Mouse (Mus musculus) CD4-positive naive resting alpha-beta T cell, adult 76 days (primary cell): Measurements from ENCODE around the gene Calcoco2. TPM values are rescaled to one million over a fixed set of nuclear protein-coding genes. Genes with fewer than 3 reads are reported as not detected.

Experiments
- total RNA-seq: library from RNA; stranded (reverse); gene quantifications from one replicate; pipeline ENCODE4 v1.2.4, GENCODE M21; 2023

The Calcoco2 gene
- not detected for total RNA-seq

DNA sequence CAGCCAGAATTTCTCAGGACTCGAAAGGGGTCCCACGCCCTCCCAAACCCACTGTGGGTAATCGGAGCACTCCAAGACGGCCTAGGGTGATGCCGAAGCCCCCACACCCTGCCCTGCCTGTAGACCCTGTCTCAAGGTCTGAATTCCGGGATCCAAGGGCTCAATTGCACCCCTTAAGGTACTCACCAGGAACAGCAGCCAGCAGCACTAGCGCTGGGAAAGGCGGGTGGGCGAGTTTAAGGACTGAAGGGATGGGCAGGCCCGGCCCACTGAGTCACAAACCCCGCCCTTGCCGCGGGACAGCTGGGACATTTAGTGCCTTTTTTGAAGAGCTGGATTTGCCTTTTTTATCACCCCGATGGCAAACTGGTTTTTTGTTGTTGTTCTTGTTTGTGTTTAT, at the start of gene Calcoco2:
Gene Calcoco2 (minus strand): TSS at position 214 of the 400 bp plus-strand sequence.

DNA sequence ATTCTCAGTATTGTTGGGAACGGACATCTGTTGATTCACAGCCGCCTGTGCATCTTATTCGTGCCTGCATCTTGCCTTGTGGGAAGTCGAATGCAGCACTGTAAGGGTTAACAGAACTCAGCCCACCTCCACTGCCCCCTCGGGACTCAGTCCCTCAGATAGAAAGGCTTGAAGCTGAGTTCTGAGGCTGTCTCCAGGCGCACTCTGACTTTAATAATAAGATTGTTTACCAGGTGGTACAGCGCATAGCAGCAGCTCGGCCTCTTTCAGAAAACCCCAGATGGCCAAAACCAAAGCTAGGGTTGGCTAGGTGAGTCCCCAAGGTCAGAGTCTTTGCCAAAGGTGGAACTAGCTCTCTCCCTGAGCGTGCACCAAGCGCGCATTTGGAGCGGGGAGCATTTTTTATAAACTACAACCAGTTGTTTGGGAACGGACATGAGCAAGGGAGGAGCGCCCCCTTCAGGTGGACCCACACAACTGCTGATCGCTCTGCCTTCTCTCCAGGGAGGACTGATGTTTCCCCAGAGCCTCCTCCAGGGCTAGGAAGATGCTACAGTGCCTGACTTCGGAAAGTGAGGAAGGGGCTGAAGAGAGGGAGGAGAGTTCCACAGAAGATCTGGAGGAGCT, 21.6 kb upstream of the Calcoco2 start, which contains the start of gene Ttll6:
Gene Ttll6 (plus strand): TSS at position 548 of the 627 bp plus-strand sequence.

DNA sequence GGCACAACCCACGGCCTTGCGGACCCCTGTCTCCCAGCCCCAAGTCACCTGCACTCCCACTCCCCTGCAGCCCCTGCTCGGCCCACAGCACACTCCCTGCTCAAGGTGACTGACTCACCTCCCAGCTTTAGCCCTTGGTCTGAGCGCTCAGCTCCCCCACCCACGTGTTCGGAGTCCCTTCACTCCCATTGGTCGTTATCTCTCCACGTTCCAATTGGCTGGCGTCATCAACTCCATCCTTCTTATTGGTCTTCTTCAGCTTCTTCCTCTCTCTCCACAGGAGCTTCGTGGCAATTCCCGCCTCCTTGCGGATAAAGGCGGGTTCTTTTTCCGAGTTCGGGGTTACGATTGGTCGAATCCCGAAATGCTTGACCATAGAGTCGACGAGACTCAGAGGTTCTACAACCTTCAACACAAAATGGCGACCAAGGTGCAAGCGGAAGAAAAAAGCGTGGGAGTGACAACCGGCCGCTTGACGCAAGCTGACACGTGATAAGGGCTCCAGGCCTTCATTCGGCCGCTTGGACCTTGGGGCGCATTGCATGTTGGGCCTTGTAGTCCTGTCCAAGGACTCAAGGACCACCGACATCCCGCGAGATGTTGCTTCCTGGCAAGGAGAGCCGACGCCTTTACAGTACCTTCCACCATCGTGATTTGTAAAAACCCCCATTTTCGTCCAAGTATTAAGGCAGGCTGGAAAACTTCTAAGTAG, 36.1 kb downstream of the Calcoco2 start, which contains the start of gene Atp5g1:
Gene Atp5g1 (minus strand): TSS at position 162 of the 712 bp plus-strand sequence.

DNA sequence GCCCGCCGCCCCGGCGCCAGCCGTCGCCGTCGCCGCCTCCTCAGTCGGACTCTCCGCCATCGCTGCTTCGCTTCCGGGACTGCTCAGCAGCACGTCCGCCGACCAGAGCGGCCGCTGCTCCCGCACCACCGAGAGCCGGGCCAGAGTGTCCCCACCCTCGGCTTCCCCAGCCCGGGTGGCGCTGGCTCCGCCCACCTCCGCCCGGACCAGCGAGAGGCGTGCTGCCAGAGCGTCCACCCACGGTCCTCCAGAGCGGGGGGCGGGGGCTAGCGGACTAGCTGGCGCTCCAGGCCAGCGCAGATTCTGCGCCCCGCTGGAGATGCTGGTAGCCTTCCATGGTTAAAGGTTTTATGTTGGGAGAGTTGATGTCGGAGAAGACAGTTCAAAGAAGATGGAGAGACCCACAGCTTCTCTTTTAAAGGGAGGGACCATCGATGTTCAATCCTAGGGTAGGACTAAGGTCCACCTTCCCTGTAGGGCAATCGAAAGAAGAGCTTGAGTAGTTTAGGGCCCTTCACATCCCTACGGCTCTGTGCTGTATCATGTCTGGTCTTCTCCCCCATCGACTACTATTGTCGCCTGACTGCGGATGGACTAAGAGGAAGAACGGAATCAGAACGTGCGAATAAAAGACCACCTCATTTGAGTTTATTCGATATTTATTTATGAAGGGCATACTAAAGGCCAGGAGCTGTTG, 46.4 kb downstream of the Calcoco2 start, which contains the start of gene Ube2z:
Gene Ube2z (minus strand): TSS at position 174 of the 697 bp plus-strand sequence.

Other genes starting within 250 kb of the Calcoco2 start
- gene B4galnt2, start 197.1 kb downstream of the Calcoco2 start, total RNA-seq = not detected
- not detected for gene Igf2bp1, start 106.0 kb downstream of the Calcoco2 start, total RNA-seq
- gene Gip, start 87.4 kb downstream of the Calcoco2 start, total RNA-seq = not detected
- 43.6 TPM for gene Snf8, start 77.1 kb downstream of the Calcoco2 start, total RNA-seq
- gene Ube2z, start 46.6 kb downstream of the Calcoco2 start, total RNA-seq = 41.9 TPM
- 102 TPM for gene Atp5g1, start 36.3 kb downstream of the Calcoco2 start, total RNA-seq
- not detected for gene Ttll6, start 21.8 kb upstream of the Calcoco2 start, total RNA-seq
- not detected for gene Hoxb13, start 82.4 kb upstream of the Calcoco2 start, total RNA-seq
- not detected for gene Hoxb9, start 159.5 kb upstream of the Calcoco2 start, total RNA-seq
- not detected for gene Hoxb8, start 169.9 kb upstream of the Calcoco2 start, total RNA-seq
- gene Hoxb7, start 174.7 kb upstream of the Calcoco2 start, total RNA-seq = not detected
- not detected for gene Hoxb6, start 180.5 kb upstream of the Calcoco2 start, total RNA-seq
- gene Hoxb5, start 191.4 kb upstream of the Calcoco2 start, total RNA-seq = not detected
- gene Hoxb4, start 206.3 kb upstream of the Calcoco2 start, total RNA-seq = 0.59 TPM
- gene Hoxb3, start 211.4 kb upstream of the Calcoco2 start, total RNA-seq = not detected
- gene Hoxb2, start 238.6 kb upstream of the Calcoco2 start, total RNA-seq = not detected